Mouse (Mus musculus) MEL (cell line): Measurements from ENCODE around the gene Ptpn12. TPM values are rescaled to one million over a fixed set of nuclear protein-coding genes. Genes with fewer than 3 reads are reported as not detected.

Experiments
- DNase-seq: peaks from one replicate; pipeline ENCODE4 v3.0.0; 2011; ENCODE audit warnings: low read depth, low spot score
- H3K27ac ChIP-seq: 2 replicates; pipeline ENCODE4 v1.5.1; 2012; ENCODE audit warnings: low read depth, mild to moderate bottlenecking, control low read depth, low read length, moderate library complexity; ENCODE audit not compliant: control insufficient read depth
- H3K27me3 ChIP-seq, 2 experiments: fragments of 150-350 bp in 1 of 2; sonication (generic) in 1 of 2; 2 replicates each; pipeline ENCODE4 v1.6.1; 2012; ENCODE audit warnings: low read length in 2 of 2, mild to moderate bottlenecking in 2 of 2, improper control_type of control experiment in 1 of 2, moderate library complexity in 1 of 2; ENCODE audit not compliant: insufficient read depth in 2 of 2, control insufficient read depth in 1 of 2
- H3K36me3 ChIP-seq, 2 experiments: 2 replicates each; pipeline ENCODE4 v1.6.1; 2012 to 2014; ENCODE audit warnings: low read length in 2 of 2, improper control_type of control experiment in 1 of 2, inconsistent platforms in 1 of 2, mild to moderate bottlenecking in 1 of 2; ENCODE audit not compliant: insufficient read depth in 2 of 2, control insufficient read depth in 1 of 2
- H3K4me1 ChIP-seq, 2 experiments: fragments of 150-350 bp in 1 of 2; sonication (generic) in 1 of 2; 2 replicates each; pipeline ENCODE4 v1.6.1; 2012; ENCODE audit warnings: low read length in 2 of 2, improper control_type of control experiment in 1 of 2, mild to moderate bottlenecking in 1 of 2; ENCODE audit not compliant: insufficient read depth in 2 of 2, control insufficient read depth in 1 of 2
- H3K4me3 ChIP-seq, 2 experiments: fragments of 150-350 bp in 1 of 2; sonication (generic) in 1 of 2; 2 replicates each; pipeline ENCODE4 v1.5.1; 2012; ENCODE audit warnings: low read depth in 2 of 2, low read length in 2 of 2, mild to moderate bottlenecking in 2 of 2, moderate library complexity in 2 of 2, control low read depth in 1 of 2, improper control_type of control experiment in 1 of 2; ENCODE audit not compliant: control insufficient read depth in 1 of 2, insufficient read depth in 1 of 2
- H3K79me2 ChIP-seq: 2 replicates; pipeline ENCODE4 v1.6.1; 2012; ENCODE audit warnings: mild to moderate bottlenecking, low read length, moderate library complexity; ENCODE audit not compliant: control insufficient read depth, poor library complexity, insufficient read depth
- H3K9ac ChIP-seq: 2 replicates; pipeline ENCODE4 v1.6.1; 2012; ENCODE audit warnings: low read depth, mild to moderate bottlenecking, control low read depth, low read length, moderate library complexity; ENCODE audit not compliant: control insufficient read depth, poor library complexity, severe bottlenecking
- H3K9me3 ChIP-seq: fragments of 150-350 bp; sonication (generic); replicated peaks from 2 replicates; pipeline ENCODE4 v1.6.1; 2012; ENCODE audit warnings: mild to moderate bottlenecking, low read length, improper control_type of control experiment, moderate library complexity; ENCODE audit not compliant: insufficient read depth
- BHLHE40 ChIP-seq: IDR thresholded peaks from 2 replicates; pipeline ENCODE4 v1.6.1; 2012; ENCODE audit warnings: low read depth, mild to moderate bottlenecking, inconsistent platforms, low read length, improper control_type of control experiment, borderline replicate concordance
- CHD2 ChIP-seq: IDR thresholded peaks from 2 replicates; pipeline ENCODE4 v1.6.1; 2011; ENCODE audit warnings: low read length, improper control_type of control experiment
- CTCF ChIP-seq, 3 experiments: IDR thresholded peaks in 2 of 3; conservative IDR thresholded peaks in 1 of 3; 2 replicates each; pipeline ENCODE4 v1.5.1; 2011 to 2012; ENCODE audit warnings: low read length in 3 of 3, low read depth in 2 of 3, mild to moderate bottlenecking in 2 of 3, improper control_type of control experiment in 1 of 3, inconsistent platforms in 1 of 3, mixed read lengths in 1 of 3, moderate library complexity in 1 of 3; ENCODE audit not compliant: control insufficient read depth in 1 of 3, insufficient read depth in 1 of 3, poor library complexity in 1 of 3, severe bottlenecking in 1 of 3
- ELF1 ChIP-seq: IDR thresholded peaks from 2 replicates; pipeline ENCODE4 v1.6.1; 2014; ENCODE audit warnings: low read depth, mild to moderate bottlenecking, inconsistent platforms, low read length, improper control_type of control experiment, moderate library complexity
- EP300 ChIP-seq, 2 experiments: IDR thresholded peaks; 2 replicates each; pipeline ENCODE4 v1.6.1; 2011; ENCODE audit warnings: improper control_type of control experiment in 2 of 2, low read length in 2 of 2, low read depth in 1 of 2, mild to moderate bottlenecking in 1 of 2
- ETS1 ChIP-seq: IDR thresholded peaks from 2 replicates; pipeline ENCODE4 v1.6.1; 2012; ENCODE audit warnings: low read depth, mild to moderate bottlenecking, inconsistent platforms, low read length, improper control_type of control experiment, moderate library complexity
- GATA1 ChIP-seq: IDR thresholded peaks from 2 replicates; pipeline ENCODE4 v1.6.1; 2011; ENCODE audit warnings: low read depth, low read length, improper control_type of control experiment
- MAFK ChIP-seq: IDR thresholded peaks from 2 replicates; pipeline ENCODE4 v1.6.1; 2011; ENCODE audit warnings: low read depth, mild to moderate bottlenecking, low read length, improper control_type of control experiment, borderline replicate concordance
- MAZ ChIP-seq: IDR thresholded peaks from 2 replicates; pipeline ENCODE4 v1.6.1; 2012; ENCODE audit warnings: low read depth, mild to moderate bottlenecking, inconsistent platforms, low read length, improper control_type of control experiment
- POLR2A ChIP-seq, 2 experiments: IDR thresholded peaks; 2 replicates each; pipeline ENCODE4 v1.6.1; 2011 to 2012; ENCODE audit warnings: low read length in 2 of 2, mild to moderate bottlenecking in 2 of 2, control low read depth in 1 of 2, improper control_type of control experiment in 1 of 2, low read depth in 1 of 2, moderate library complexity in 1 of 2; ENCODE audit not compliant: control insufficient read depth in 1 of 2, insufficient read depth in 1 of 2, poor library complexity in 1 of 2
- TAL1 ChIP-seq: IDR thresholded peaks from 2 replicates; pipeline ENCODE4 v1.6.1; 2012; ENCODE audit warnings: mild to moderate bottlenecking, inconsistent platforms, low read length, moderate library complexity, mixed read lengths
- TBP ChIP-seq: IDR thresholded peaks from 2 replicates; pipeline ENCODE4 v1.8.0; 2011; ENCODE audit warnings: low read depth, low read length, improper control_type of control experiment
- TCF12 ChIP-seq: IDR thresholded peaks from 2 replicates; pipeline ENCODE4 v1.6.1; 2014; ENCODE audit warnings: low read depth, mild to moderate bottlenecking, inconsistent platforms, low read length, improper control_type of control experiment, moderate library complexity
- UBTF ChIP-seq: IDR thresholded peaks from 2 replicates; pipeline ENCODE4 v1.6.1; 2012; ENCODE audit warnings: low read depth, mild to moderate bottlenecking, inconsistent platforms, low read length, improper control_type of control experiment, moderate library complexity, borderline replicate concordance; ENCODE audit not compliant: insufficient read depth
- USF1 ChIP-seq: IDR thresholded peaks from 2 replicates; pipeline ENCODE4 v1.6.1; 2014; ENCODE audit warnings: low read depth, mild to moderate bottlenecking, inconsistent platforms, low read length, improper control_type of control experiment, moderate library complexity
- USF2 ChIP-seq, 2 experiments: IDR thresholded peaks; 2 replicates each; pipeline ENCODE4 v1.6.1; 2011 to 2012; ENCODE audit warnings: improper control_type of control experiment in 2 of 2, low read length in 2 of 2, borderline replicate concordance in 1 of 2, inconsistent platforms in 1 of 2, low read depth in 1 of 2, mild to moderate bottlenecking in 1 of 2; ENCODE audit not compliant: insufficient read depth in 1 of 2
- ZC3H11A ChIP-seq: IDR thresholded peaks from 2 replicates; pipeline ENCODE4 v1.6.1; 2012; ENCODE audit warnings: low read depth, mild to moderate bottlenecking, inconsistent platforms, low read length, improper control_type of control experiment
- ZKSCAN1 ChIP-seq: IDR thresholded peaks from 2 replicates; pipeline ENCODE4 v1.6.1; 2012; ENCODE audit warnings: low read depth, mild to moderate bottlenecking, inconsistent platforms, low read length, improper control_type of control experiment, moderate library complexity
- ZMIZ1 ChIP-seq: IDR thresholded peaks from 2 replicates; pipeline ENCODE4 v1.6.1; 2012; ENCODE audit warnings: low read depth, mild to moderate bottlenecking, inconsistent platforms, low read length, improper control_type of control experiment, moderate library complexity
- polyA plus RNA-seq, 2 experiments: library from polyadenylated mRNA; stranded (reverse) in 1 of 2; unstranded in 1 of 2; fragments of >175 nt in 1 of 2; fragments of >200 nt in 1 of 2; gene quantifications; 2 replicates each; pipeline versions ENCODE4 v1.2.1 to v1.2.4; 2012; ENCODE audit warnings: low replicate concordance in 2 of 2, low read depth in 1 of 2; ENCODE audit not compliant: insufficient read length in 2 of 2, insufficient read depth in 1 of 2, missing spikeins in 1 of 2
- total RNA-seq: library from RNA; depleted of rRNA; stranded (reverse); fragments of 300-350 nt; gene quantifications from 2 replicates; pipeline ENCODE4 v1.2.3, GENCODE M21; 2012

Ptpn12 gene
- total and polyA plus RNA-seq, 3 experiments, result 14.8 to 177 (median 58.2) TPM

- Histone ChIP-seq H3K4me3 (no peak overlapping the region), H3K27me3 (no peaks in the 10 kb centered on the region), H3K27ac (no peak overlapping the region), H3K36me3 (peaks cover 0 to 22% of the 10 kb centered on the region in 2 experiments; a peak in 2 of 4 replicates), H3K9ac (no peak overlapping the region), H3K4me1 (no peaks in the 10 kb centered on the region), H3K79me2 (no peaks in the 10 kb centered on the region), H3K9me3 (no peaks in the 10 kb centered on the region)
- no peak for DNase-seq
- TF ChIP-seq CTCF (IDR thresholded peaks at IDR 0.05 in 2 of 3, conservative IDR thresholded peaks at IDR 0.05 in 1 of 3; ENCODE audit: control insufficient read depth in 1 of 3, insufficient read depth in 1 of 3, low read depth in 2 of 3, low read length in 3 of 3, poor library complexity in 1 of 3, severe bottlenecking in 1 of 3), result no peak
- TF ChIP-seq BHLHE40, result no peak
- TF ChIP-seq ZKSCAN1, result no peak
- TF ChIP-seq TBP, result no peak
- TF ChIP-seq TAL1, result no peak
- TF ChIP-seq USF1, result no peak
- TF ChIP-seq POLR2A (IDR thresholded peaks at IDR 0.05; ENCODE audit: control insufficient read depth in 1 of 2, insufficient read depth in 1 of 2, low read depth in 1 of 2, low read length in 2 of 2, poor library complexity in 1 of 2), result no peak
- no peak for TF ChIP-seq MAZ
- no peak for TF ChIP-seq ELF1
- no peak for TF ChIP-seq UBTF
- no peak for TF ChIP-seq TCF12
Measured at GRCm38 (mm10) chr5:20986271-20986670, 69.4 kb downstream of the Ptpn12 start.

- peak; percentile 53; the same call in 1 of the 2 replicates for TF ChIP-seq MAFK
- TF ChIP-seq CHD2, result no peak
- peaks cover 0 to 8% of the 10 kb centered on the region in 2 experiments; a peak in 2 of 4 replicates for H3K36me3 ChIP-seq
- no peak overlapping the region for H3K4me3 ChIP-seq
- DNase-seq, result no peak
- no peaks in the 10 kb centered on the region for H3K27me3 ChIP-seq
- H3K4me1 ChIP-seq, result no peaks in the 10 kb centered on the region
- no peak overlapping the region for H3K9ac ChIP-seq
- no peak overlapping the region for H3K27ac ChIP-seq
- H3K9me3 ChIP-seq, result no peaks in the 10 kb centered on the region
- H3K79me2 ChIP-seq, result no peaks in the 10 kb centered on the region
Measured at GRCm38 (mm10) chr5:20983505-20983904, 72.2 kb downstream of the Ptpn12 start.

- Histone ChIP-seq H3K79me2 (no peaks in the 10 kb centered on the region), H3K4me3 (no peak overlapping the region), H3K27me3 (no peaks in the 10 kb centered on the region), H3K27ac (no peak overlapping the region), H3K9me3 (no peaks in the 10 kb centered on the region), H3K4me1 (peaks cover 5 to 14% of the 10 kb centered on the region in 2 experiments), H3K9ac (no peak overlapping the region), H3K36me3 (peaks cover 0 to 9% of the 10 kb centered on the region in 2 experiments; a peak in 2 of 4 replicates)
- DNase-seq, result no peak
- TF ChIP-seq BHLHE40 (no peak), GATA1 (no peak), USF2 (IDR thresholded peaks at IDR 0.05; ENCODE audit: borderline replicate concordance in 1 of 2, insufficient read depth in 1 of 2, low read depth in 1 of 2, low read length in 2 of 2) (no peak), TAL1 (no peak), ETS1 (no peak), ZC3H11A (no peak), ZMIZ1 (no peak), EP300 (IDR thresholded peaks at IDR 0.05; ENCODE audit: low read depth in 1 of 2, low read length in 2 of 2) (no peak)
Measured at GRCm38 (mm10) chr5:20974690-20975089, 81.0 kb downstream of the Ptpn12 start.
